Mouse (Mus musculus): Measurements from ENCODE around the gene Gm28047.
"Not testable (repeated sequence)": the region's sequence is repeated elsewhere in the genome, so short reads cannot be mapped to it uniquely, and the experiment has no call there.

Gm28047 gene

GRCm38 (mm10) chr15:102619486-102619885 lies 5.4 kb downstream of the Gm28047 start:
- DNase-seq, result no peak

- DNase-seq, result no peak
Measured at GRCm38 (mm10) chr15:102617654-102618053, 7.2 kb downstream of the Gm28047 start.

- no peak for DNase-seq
Measured at GRCm38 (mm10) chr15:102616174-102616573, 8.7 kb downstream of the Gm28047 start.

GRCm38 (mm10) chr15:102614224-102614623 lies 10.6 kb downstream of the Gm28047 start:
- DNase-seq, result no peak

- DNase-seq, result no peak
Measured at GRCm38 (mm10) chr15:102612966-102613365, 11.9 kb downstream of the Gm28047 start.

GRCm38 (mm10) chr15:102608586-102608985 lies 16.3 kb downstream of the Gm28047 start:
- not testable (repeated sequence) for DNase-seq

- no peak for DNase-seq
Measured at GRCm38 (mm10) chr15:102593996-102594656, 30.7 kb downstream of the Gm28047 start.

GRCm38 (mm10) chr15:102592674-102593073 lies 32.2 kb downstream of the Gm28047 start:
- DNase-seq, result no peak

- DNase-seq, result no peak
Measured at GRCm38 (mm10) chr15:102590567-102590966, 34.3 kb downstream of the Gm28047 start.

- DNase-seq, result no peak
Measured at GRCm38 (mm10) chr15:102589826-102590225, 35.0 kb downstream of the Gm28047 start.

- no peak for DNase-seq
Measured at GRCm38 (mm10) chr15:102585501-102585900, 39.4 kb downstream of the Gm28047 start.

- DNase-seq, result no peak
Measured at GRCm38 (mm10) chr15:102583708-102584383, 41.0 kb downstream of the Gm28047 start.

GRCm38 (mm10) chr15:102581205-102581604 lies 43.7 kb downstream of the Gm28047 start:
- no peak for DNase-seq

- DNase-seq, result no peak
Measured at GRCm38 (mm10) chr15:102578351-102578750, 46.5 kb downstream of the Gm28047 start.

GRCm38 (mm10) chr15:102576972-102577371 lies 47.9 kb downstream of the Gm28047 start:
- no peak for DNase-seq

GRCm38 (mm10) chr15:102572081-102572480 lies 52.8 kb downstream of the Gm28047 start:
- DNase-seq, result no peak

- DNase-seq, result no peak
Measured at GRCm38 (mm10) chr15:102567849-102568248, 57.0 kb downstream of the Gm28047 start.

- no peak for DNase-seq
Measured at GRCm38 (mm10) chr15:102563681-102564080, 61.2 kb downstream of the Gm28047 start.

- DNase-seq, result no peak
Measured at GRCm38 (mm10) chr15:102563061-102563460, 61.8 kb downstream of the Gm28047 start.

GRCm38 (mm10) chr15:102562491-102562890 lies 62.4 kb downstream of the Gm28047 start:
- no peak for DNase-seq

- no peak for DNase-seq
Measured at GRCm38 (mm10) chr15:102557580-102557979, 67.3 kb downstream of the Gm28047 start.

- DNase-seq, result no peak
Measured at GRCm38 (mm10) chr15:102555581-102555980, 69.3 kb downstream of the Gm28047 start.

- DNase-seq, result no peak
Measured at GRCm38 (mm10) chr15:102552599-102552998, 72.3 kb downstream of the Gm28047 start.

GRCm38 (mm10) chr15:102547478-102547877 lies 77.4 kb downstream of the Gm28047 start:
- no peak for DNase-seq

All from thymus, postnatal 4 days (tissue).